Mouse (Mus musculus) adrenal gland, adult 8-10 months (tissue): ENCODE measurements at regions not wholly inside any gene's neighbourhood (a gene's known extent, or its start where the extent isn't known, plus 50 kb on each side); places are given as distances from the start of the nearest gene placed in this dataset.

Experiments used
- DNase-seq: peaks from one replicate; pipeline ENCODE4 v3.0.0; 2022

DNA sequence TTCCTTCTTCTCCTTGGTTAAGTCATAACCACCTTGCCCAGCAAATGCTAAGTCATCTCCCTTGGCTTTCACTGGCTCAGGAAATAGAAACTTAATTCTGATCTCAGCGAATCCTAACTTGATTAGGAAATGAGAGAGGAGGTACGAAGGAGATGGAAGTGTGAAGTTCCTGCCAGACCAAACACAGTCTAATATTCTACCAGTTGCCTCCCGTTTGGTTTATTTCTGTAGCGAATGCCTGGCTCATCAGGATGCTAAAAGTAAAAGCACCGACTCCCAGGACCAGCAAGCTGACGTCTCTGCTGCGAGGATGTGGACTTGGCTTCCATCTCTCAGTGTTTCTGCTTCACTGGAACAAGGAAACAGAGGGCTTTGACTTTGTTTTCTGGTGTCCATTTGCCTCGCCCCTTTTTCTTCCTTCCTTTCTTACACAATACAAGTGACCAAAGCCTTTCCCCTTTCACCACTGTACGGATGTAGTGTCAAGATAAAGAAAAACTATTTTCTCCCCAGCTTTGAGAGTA lies 204.3 kb downstream of the Dusp6 start:
- DNase-seq: no peak

DNA sequence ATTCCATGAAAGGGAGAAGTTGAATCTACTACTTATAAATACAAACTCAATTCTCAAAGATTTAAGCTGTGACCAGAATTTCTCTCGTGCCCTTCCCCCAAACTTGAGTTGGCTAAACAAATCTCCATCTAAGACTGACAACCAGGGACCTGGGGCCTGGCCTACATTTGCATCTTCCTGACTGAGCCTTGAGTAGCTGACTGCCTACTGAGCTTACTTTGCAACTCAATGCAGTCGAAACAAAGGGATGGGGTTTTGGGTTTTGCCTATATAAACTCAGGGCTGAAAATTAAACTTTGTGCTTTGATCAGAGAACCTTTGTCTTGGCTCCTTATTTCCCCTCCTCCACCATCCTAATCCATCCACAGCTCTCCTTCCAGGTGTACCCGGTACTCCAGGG lies 205.9 kb downstream of the Dusp6 start:
- no peak for DNase-seq

DNA sequence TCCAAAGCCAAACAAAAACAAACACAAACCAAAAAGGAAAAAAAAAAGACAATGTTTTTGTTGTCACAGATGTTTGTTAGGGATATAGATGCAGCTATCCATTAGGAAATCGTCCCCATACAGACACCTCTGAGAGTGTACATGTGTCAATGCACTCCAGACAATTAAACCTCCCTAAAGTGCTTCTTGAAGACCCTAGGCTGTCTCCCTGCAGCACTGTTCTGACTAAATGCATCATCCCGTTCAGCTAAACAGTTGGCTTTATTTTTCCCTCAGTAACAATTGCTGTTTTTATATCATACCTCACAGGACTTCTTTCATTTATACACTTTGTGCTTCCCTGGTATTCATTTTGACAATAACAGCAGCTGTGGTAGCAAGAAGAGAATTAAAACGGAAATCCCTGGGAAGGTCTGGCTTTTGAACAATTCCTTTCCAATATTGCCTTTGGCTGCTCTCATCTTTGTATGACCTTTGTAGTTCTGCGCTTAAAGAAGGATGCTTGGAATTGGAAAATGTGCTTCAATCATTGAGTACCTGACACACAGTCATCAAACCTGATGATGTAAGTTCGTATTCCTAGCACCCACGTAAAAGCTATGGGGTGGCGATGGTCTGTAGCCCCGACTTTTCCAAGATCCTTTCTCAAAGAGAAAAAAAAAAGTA lies 208.9 kb downstream of the Dusp6 start:
- DNase-seq: no peak

DNA sequence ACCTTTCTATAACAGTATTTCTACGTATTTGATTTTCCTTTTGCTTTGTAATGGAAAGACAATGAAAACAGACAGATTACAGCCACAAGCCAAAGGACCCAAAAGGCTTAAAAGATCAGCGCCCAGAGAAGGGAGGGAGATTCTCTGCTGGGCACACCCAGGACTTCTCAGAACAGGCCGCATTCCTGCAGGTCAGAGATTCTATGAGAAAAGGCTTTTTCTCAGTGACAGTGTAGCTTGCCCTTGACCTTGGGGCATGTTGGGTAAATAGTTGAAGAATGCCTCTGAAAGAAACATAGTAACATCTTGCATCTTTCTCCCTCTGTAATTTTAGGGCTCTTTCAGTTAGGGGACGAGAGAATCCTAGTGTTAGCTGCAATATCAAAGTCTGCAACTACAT lies 209.8 kb downstream of the Dusp6 start:
- no peak for DNase-seq

DNA sequence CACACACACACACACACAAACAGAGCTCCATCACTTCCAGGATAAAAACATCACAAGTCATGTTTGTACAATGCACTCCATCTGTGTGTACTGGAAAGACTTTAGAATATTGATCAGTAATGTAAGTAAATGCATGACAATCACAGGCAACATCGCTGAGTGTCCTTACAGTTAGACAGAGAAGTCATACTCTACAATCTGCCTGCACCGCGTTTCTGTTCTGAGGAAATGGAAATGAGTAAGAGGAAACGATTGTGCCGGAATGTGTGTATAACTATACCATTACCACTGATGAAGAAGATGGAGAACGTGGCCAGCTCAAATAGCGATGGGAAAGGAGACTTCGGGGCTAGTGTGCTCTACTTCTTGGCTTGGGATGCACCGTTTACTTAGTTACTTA lies 210.7 kb downstream of the Dusp6 start:
- DNase-seq: no peak

DNA sequence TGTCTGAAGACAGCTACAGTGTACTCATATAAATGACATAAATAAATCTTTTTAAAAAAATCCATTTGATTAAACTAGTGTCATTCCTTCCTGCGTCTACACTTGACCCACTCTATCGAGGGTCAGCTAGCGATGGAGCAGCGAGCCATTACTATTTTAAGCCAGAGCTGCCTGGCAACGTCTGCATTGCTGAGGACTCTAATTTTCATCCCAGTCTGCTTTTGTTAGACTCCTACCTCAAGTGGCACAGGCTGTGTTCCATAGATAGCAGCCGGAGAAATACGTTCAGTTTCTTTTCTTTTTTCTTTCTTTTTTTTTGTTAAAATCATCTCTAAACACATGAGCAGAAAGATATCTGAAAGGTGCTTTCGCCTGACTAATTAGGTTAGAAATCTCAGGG lies 211.5 kb downstream of the Dusp6 start:
- DNase-seq: no peak

DNA sequence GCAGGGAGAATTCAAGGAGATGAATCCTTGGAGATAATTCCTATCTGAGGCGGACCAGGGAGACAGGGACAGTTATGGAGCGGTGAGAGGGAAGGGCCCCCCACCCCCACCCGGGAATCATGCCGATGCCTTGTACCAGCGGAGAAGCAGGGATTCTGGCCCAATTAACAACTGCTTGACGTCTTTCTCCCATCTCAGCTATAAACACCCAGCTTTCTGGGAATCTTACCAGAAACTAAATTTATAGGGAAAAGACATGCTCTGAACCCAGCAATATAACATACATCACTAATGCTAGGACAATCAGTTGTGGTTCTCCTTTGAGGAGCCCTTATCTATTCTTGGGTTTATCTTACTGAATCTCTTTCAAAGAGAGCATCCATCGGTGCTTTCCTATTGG lies 213.2 kb downstream of the Dusp6 start:
- no peak for DNase-seq

DNA sequence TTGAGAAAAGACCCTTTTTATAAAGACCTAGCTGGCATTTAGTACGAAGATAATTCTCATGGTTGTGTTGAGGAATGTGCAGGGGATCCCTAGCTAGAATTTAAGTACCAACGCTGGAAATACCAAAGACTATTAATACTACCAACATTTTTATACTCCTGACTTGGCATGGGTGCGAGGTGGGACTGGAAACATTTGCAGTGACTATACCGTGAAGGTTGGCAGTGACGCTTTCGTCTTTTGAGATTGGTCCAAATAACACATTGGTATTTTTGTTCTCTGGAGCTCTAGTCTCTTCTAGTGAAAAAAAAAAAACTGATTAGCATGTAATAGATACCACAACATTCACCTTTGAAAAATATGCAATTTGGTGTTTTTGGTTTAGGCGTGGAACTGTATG lies 213.7 kb downstream of the Dusp6 start:
- DNase-seq: no peak

DNA sequence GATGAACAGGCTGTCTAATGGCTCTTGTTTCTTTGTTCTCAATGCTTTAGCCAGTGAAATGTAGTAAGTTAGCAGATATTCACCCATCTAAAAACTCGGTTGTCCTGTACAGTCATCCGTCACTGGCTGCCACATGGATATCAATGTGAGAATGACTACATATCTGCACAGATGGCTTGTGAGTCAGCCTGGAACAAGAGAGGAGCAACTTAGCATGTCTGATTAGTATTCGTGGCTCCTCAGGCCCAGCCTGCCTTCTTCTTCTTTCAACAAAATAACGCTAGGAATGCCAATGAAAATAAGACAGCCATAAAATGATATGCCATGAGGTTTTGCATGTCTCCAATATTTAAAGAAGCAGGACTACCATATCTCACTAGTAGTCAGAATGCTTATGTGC lies 217.5 kb downstream of the Dusp6 start:
- DNase-seq: no peak

DNA sequence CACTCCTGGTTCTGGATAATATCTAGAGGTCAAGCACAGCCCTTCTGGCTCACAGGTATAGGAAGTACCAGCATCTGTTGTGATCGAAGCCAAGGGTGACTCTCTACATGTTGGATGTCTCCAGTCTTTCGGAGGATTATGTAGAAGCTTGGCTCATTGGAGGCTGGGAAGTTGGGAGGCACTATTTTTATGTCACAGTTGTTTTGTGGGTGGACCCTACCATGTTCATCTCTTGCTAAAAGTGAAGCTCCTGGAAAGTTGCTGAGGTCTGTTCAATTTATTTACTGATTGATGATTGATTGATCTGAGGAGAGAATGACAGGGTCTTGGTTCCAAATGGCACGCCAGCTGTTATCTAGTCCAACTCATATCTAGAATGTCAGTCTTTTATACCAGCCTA lies 219.0 kb downstream of the Dusp6 start:
- DNase-seq: no peak

DNA sequence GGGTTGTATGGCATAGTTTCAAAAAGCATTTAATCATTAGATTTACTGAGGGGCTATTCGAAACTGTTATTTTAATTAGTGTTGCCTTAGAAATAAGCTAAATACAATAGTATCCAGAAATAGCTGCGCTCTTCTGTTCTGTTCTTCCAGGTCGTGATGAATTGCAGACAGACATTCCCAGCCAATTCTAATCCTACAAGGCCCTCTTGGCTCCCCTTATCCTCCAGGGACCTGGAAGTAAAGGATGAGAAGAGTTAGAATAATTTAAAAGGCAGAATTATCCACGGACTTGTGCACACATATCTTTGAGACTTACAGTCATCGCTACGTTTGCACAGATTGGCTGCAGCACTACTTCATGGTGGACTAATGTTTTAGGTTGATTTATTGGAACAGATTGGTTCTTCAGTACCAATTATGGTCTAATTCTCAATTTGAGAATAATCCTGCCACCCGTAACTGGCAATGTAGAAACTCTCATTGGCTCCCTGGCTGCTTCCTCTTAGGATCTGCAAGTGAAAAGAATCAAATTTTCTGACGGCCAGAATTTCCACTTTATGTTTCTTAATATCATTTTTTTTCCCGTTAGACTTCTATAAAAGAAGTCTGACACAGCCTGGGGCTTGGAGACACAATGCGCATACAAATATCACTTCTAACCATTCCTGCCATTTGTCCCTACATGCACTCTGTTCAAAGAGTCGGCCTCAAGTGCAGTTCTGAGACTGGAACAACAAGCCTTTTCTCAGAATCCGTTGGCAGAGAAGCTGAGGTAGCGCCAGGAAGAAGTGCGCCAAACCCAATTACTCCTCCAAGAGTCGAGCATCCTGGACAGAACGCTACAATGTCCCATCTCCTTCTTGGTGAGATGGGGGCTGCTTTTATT lies 225.4 kb downstream of the Dusp6 start:
- DNase-seq: no peak

DNA sequence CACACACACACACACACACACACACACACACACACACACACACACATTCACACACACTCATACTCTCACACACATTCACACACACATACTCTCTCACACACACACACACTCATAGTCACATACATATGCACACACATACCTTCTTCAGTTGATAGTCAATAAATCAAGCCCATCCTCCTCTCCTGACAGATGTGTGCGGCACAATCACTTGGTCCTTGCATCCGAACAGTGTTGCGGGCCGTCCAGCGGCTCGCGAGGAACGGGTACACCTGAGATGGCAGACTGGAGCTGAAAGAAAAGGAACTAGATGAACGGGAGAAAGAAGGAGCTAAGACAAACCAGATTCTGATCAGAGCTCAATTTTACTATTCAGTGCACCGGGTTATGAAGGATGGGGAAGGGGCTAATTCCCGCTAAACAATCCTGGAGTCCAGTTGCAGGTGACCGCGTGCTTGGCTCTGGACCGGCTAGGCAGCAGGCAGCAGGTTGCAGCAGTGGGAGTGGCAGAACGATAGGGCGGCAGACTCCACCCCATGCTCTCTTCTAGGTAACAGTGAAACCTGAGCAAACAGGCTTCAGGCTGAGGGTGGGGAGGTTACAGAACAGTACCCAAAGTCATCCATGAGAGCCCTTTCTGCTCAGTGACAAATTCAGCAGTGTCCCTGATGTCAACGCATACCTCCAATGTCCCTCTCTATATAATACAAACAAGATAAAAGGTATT lies 247.8 kb downstream of the Csl start:
- DNase-seq: no peak

DNA sequence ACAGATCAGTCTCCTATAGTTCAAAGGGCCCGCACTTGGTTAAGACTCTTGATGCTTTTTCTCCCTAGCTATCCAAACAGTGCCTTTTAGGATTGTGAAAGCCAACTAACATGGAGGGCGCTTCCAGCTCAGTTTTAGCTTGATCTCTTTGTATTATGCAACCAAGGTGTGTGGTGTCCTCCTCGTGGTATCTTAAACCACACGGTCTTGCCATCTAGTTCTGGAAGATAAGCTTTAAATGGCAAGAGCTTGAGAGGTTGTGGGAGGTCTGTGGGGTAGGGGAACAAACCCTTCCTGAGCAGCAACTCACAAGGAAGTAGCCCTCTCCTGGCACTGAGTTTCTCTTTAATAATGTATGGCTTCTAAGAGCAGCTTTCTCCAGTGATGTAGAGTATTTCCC lies 241.5 kb downstream of the Csl start:
- DNase-seq: no peak

DNA sequence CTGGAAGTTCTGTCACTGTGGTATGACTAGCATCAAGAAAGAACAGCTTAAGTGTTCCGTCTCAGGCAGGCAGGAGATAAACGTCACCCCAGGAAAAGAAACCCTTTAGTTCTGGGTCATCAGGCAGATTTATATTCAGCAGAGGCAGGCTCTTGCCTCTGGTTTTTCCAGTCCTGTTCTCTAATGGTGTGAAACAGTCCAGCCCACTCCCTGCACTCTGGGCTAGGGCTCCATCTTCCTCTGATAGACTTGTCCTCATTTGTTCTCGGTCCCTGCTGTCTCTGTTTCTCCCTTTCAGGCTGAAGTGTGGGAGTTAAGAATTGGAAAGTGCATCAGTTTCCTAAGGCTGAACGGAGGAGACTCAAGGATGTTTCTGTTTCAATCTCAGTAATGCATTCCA lies 240.0 kb downstream of the Csl start:
- no peak for DNase-seq

DNA sequence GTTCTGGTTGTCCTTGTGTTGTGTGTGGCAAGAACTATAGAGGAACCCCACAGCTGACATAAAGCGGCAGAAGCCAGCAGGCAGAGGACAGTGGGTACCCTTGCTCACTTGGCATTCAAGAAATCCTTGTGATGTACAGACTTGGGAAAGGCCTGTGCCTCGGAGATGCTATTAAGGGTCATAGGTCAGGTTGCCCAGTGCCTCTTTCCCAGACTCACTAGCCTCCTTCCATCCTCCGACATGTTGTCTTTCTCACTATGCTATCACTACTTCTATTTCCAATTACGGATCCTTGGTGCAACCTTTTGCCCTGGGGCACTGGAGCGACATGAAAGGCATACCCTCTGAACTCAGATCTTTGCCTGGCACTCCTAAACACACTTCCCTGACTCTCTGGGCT lies 235.6 kb downstream of the Csl start:
- DNase-seq: no peak

DNA sequence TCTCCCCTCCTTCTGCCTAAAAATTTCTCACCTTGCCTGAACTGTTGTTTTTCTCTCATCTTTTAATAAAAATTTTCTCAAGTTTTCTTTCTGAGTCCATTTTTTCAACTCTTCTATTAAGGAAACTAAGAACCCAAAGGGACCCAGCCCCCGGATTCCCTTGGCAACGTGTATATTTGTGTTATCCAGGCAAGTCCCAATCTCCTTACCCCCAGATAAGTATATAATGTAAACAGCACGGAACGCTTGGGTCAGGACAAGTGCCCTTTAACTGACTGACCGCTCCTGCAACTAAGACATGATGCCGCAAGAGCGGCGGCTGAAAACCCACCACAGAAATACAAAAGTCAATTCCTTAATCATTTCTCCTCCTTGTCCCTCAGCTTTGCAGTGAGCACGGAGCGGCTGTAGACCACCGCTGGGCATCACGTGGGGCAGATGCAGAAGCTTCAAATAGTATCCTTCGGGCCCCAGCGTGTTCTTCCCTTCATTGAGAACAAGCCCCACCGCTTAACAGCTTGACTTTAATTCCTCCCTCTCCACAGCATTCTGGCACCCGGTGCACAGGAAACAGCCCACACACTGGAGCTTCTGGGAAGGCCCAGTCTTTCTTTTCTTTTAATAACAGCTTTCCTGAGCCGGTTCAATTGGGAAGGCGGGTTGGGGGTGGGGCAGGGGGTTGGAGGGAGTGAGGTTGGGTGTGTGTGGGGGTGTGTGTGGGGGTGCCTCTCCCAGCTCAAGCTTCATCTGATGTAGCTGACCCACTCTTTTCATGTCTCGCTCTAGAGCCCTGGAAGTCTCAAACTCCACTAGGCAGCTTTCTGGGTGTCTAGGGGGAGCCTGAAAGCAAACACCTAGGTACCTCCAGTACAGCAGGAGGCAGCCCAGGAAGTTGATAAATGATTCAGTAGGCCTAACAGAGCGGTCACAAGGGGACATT lies 234.9 kb downstream of the Csl start:
- no peak for DNase-seq

DNA sequence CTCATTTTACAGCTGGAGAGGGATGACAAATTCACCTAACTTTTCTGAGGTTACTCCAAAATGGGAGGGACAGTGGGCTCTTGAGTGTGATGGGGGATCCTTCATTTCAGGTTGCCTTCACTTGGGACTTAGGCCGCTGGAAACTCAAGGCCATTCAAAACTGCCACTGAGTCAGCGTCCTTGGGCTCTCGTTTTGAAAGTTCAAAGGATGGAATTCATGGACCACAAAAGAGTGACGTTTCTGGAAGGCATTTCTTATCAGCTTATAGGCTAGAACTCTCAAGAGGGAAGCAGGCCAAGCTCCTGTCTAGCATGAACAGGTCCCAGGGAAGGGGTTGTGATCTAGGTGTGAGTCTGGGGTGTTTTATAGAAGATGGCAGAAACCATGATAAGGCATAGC lies 233.3 kb downstream of the Csl start:
- DNase-seq: peak; percentile 63

DNA sequence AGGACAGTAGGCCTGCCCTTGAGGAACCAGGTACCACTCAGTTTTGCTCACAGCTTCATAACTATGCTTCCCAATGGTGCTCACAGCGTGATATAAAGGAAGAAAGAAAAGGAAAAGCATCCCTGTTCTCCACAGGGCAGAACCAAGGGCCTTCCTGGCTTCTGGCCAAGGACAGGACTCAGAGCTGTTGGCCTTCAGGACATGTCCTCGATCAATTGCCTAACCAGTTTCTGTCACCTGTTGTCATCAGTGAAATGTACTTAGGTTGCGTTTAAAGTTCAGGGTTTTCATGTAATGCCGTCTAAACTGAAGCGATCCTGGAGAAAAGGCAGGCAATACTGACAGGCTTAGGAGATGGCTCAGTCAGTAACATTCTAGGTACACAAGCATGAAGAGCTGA lies 232.9 kb downstream of the Csl start:
- peak; percentile 69 for DNase-seq

DNA sequence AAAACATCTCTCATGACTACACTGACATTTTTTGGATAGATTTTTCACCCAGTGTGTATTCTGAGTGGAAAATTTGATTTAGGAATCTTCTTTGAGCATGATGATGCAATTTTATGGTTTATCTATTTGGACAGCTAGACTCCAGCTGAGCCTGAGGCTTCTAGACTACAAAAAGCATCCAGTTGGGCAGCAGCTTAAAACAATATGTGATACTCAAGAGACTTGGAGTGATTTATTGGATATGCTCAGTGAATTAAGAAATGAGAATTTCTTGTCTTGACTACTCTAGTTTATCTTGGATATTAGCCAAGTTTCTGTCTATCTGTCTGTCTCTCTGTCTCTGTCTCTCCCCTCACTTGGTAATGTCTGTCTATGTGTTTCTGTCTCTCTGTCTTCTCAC lies 228.4 kb downstream of the Csl start:
- no peak for DNase-seq

DNA sequence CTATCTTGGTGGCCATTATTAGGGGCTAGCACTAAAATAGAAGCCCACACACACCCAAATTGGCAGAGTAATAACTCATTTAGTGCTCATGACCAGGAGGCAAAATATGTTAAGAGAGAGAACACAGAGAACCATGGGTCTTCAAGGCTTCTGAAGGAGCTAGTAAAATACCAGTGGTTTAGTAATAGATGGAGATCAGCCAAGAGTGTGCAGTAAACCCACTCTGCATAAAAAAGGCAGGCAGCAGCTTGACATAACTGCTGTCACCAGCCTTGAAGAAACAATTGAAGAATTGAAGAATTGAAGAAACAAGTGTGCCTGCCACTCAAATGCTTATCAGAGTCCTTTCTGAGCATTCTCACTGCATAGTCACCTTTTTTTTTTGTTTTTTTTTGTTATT lies 227.9 kb downstream of the Csl start:
- DNase-seq: no peak

DNA sequence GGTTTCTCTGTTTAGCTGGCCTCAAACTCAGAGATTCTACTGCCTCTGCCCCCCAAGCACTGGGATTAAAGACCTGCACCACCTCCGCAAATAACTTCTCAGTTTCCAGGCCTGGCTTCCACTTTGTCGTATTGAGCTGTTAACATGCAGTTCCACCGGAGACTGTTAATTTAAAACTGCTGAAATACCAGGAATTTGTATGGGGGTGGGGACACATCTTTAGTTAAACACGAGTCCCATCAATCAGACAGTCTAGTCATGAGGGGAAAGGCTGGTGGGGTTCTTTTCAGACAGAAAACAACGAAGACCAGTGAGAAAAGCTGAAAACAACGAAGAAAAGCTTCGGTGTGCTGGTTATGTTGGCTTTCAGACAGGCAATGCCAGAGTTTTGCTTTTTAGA lies 227.5 kb downstream of the Csl start:
- no peak for DNase-seq

DNA sequence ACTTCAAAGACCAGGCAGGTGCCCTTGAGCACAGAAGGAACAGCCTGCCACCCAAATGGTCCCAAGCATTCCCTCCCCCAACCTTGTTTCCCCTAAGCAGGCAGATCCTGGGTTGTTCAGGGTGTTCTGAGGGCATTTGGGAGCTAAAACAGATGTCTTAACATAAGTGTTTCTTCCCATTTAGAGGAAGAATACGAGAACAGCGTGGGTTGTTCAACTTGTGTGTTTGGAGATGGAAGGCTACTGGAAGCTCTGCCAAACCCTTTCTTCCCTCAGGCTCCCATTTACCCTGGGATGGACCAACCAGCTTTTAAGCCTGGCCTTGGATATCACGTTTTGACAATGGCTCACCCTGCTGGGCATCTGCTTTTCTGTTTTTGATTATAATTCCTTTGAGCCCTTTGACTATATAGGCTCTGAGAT lies 226.8 kb downstream of the Csl start:
- no peak for DNase-seq
